Mouse (Mus musculus) left cerebral cortex, adult 2 months (tissue): ENCODE measurements around the gene Cabp4. TPM values are rescaled to one million over a fixed set of nuclear protein-coding genes. Genes with fewer than 3 reads are reported as not detected.

ENCODE experiments used
- DNase-seq, 2 experiments: peaks; one replicate each; pipeline ENCODE4 v3.0.0; 2021 to 2022; ENCODE audit warnings: low spot score in 2 of 2, mixed read lengths in 1 of 2; ENCODE audit errors: extremely low spot score in 1 of 2
- H3K27ac ChIP-seq: fragments of 200-600 bp; 2 replicates; pipeline ENCODE4 v1.8.1; 2022
- H3K4me3 ChIP-seq: fragments of 200-600 bp; 2 replicates; pipeline ENCODE4 v1.8.1; 2022
- CTCF ChIP-seq: fragments of 200-600 bp; IDR thresholded peaks from 2 replicates; pipeline ENCODE4 v1.8.1; 2022; ENCODE audit warnings: antibody characterized with exemption, mild to moderate bottlenecking, moderate library complexity
- intact Hi-C: fragments of 180-260 bp; cut with DNase I; formaldehyde crosslinking; loops from one replicate; pipeline ENCODE4 v1.15.1; 2025
- total RNA-seq, 2 experiments: library from RNA; stranded (reverse); gene quantifications; 2 replicates each; pipeline ENCODE4 v1.2.3; 2021

Gene Cabp4
- total RNA-seq, 2 experiments from 2014 or later = 0.26 TPM; not detected in 1

DNA sequence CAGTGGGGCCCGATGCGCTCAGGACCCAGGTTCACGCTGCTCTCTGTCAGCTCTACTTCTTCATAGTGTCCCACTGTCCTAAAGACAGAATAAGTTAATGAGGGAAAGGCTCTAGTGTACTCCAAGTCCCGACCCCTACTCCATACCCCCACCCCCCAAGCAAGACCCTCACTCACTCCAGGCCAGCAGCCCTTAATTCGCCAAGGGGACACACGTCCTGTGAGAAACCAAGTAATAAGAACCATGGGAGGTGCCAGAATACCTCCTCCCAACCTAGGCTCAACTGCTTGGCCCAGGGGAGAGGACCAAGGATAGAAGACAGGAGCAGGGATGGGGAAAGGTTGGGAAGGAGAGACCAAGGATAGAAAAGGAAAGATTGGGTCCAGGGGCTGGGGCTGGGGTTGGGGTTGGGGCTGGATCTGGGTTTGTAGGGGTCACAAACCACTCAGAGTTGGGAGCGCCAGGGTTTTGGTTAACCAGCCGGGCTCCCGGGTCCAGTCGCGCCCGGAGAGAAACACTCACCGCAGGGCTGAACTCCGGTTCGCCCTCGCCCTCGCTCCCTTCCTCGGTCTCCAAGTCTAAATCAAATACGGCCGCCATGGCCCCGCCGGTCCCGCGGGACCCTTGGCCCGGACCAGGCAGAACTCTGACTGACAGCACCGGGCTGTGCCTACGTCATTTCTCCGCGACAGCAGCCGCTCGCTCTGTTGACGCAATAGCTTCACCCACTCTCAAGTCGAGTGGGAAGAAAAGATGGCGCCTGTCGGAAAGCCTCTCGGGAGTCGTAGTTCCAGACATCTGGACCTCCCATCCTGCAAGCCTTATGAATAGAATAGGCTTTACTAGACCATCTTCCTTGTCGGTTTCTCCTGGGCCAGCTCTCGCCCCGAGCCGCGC is 19.1 kb upstream of the Cabp4 start, which contains the start of gene Rps6kb2:
TSS of gene Rps6kb2 (minus strand) at position 709 of the 897 bp plus-strand sequence.
- Histone ChIP-seq H3K27ac (peak within 1 kb of the TSS; percentile 84), H3K4me3 (peak within 1 kb of the TSS; percentile 76)
- DNase-seq = peak; percentile 96
- intact Hi-C loops = no loop called here
- no peak for TF ChIP-seq CTCF

DNA sequence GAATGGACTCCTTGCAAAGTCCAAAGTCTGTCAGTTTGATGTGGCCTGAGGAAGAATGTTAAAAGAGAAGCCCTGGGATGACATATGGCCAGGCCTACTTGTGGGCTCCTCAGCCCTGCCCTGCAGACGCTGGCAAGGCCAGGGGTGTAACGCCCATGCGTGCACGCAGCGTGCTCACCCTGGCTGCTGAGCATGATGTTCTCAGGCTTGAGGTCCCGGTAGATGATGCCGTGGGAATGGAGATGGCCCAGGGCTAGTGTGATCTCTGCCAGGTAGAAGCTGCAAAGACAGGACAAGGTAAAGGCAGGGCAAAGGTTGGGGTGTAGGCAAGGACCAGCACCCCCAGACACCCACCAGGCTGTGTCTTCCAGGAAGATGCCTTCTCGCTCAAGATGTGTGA is 15.2 kb upstream of the Cabp4 start:
- intact Hi-C loops = no loop called here
- no peak for TF ChIP-seq CTCF
- Histone ChIP-seq H3K27ac (no peak overlapping the region), H3K4me3 (no peak overlapping the region)
- DNase-seq = no peak

DNA sequence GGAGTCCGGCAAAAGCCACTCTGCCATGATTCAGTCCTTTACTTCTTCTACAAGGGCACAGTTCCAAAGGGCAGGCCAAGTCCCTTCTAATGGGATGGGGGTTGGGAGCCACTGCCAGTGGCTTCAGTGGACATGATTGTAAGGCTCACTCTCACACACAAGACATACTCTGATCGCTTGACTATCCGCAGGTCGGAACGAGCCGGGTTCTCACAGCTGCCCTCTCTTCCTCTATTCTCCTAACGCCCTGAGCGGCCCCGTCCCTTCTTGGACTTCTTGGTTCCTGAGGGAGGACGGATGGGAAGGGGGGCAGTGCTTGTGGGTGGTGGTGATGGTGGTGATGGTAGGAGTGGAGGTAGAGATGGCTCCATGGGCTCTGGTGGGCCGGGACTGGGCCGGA is 12.9 kb upstream of the Cabp4 start:
- no peak overlapping the region for H3K27ac ChIP-seq
- H3K4me3 ChIP-seq = no peak overlapping the region
- intact Hi-C loops = no loop called here
- no peak for TF ChIP-seq CTCF
- no peak for DNase-seq

DNA sequence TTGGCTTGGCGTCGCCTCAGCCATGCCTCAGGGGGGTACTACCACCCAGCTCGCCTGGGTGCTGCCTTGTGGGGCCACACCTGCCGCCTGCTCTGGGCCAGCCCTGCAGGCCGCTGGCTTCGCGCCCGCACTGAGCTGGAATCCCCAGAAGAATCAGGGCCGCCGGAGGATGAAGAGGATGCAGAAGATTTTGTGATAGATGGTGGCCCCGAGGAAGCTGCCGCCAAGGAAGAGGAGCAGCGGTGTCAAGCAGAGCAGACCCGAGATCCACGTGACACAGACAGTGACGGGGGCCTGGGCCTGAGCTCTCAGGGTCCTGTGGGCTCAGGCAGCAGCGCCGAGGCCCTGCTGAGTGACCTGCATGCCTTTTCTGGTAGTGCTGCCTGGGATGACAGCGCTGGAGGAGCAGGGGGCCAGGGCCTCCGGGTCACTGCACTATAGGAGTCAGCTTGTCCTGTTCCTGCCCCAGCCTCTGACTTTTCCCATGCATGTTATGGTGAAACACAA is 12.3 kb upstream of the Cabp4 start:
- TF ChIP-seq CTCF = no peak
- no peak for DNase-seq
- Histone ChIP-seq H3K4me3 (no peak overlapping the region), H3K27ac (no peak overlapping the region)
- intact Hi-C loops = no loop called here

DNA sequence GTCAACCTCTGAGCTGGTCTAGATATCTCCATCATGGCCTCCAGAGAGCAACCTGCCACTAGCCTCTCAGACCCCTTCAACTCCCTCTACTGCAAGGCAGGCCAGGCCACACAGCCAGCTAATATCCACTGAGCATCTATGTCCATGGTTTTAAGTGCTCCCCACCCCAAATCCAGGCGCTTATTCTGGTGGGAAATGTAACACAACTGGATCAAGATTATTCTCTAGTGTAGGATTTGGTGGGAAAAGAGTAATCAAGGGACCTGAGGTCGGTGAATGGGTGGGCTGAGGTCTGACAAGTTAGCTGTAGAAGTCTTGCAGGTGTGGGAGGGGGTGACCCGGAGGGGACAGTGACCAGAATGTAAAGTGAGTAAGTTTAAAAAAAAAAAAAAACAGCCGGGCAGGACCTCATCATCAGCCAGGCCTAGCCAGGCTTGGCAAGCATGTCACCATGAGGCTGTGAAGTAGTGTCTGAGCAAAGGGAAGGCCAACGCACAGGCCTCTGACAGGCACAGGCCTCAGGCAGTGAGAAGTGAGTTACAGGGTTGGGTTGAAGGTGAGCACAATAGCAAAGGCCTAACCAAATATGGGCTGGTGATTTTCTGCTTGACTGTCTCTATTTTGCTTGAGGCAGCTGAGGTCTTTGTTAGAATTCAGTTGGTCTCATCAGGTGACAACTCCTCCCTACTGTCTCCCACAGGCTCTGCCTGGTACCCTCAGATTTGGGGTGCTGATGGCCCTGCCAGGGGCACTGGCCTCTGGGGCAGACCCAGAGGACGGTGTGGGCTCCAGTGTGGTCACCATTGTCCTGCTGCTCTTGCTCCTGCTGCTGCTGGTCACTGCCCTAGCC is 11.6 kb upstream of the Cabp4 start:
- DNase-seq = no peak
- Histone ChIP-seq H3K27ac (no peak overlapping the region), H3K4me3 (no peak overlapping the region)
- TF ChIP-seq CTCF = no peak
- intact Hi-C loops = no loop called here

DNA sequence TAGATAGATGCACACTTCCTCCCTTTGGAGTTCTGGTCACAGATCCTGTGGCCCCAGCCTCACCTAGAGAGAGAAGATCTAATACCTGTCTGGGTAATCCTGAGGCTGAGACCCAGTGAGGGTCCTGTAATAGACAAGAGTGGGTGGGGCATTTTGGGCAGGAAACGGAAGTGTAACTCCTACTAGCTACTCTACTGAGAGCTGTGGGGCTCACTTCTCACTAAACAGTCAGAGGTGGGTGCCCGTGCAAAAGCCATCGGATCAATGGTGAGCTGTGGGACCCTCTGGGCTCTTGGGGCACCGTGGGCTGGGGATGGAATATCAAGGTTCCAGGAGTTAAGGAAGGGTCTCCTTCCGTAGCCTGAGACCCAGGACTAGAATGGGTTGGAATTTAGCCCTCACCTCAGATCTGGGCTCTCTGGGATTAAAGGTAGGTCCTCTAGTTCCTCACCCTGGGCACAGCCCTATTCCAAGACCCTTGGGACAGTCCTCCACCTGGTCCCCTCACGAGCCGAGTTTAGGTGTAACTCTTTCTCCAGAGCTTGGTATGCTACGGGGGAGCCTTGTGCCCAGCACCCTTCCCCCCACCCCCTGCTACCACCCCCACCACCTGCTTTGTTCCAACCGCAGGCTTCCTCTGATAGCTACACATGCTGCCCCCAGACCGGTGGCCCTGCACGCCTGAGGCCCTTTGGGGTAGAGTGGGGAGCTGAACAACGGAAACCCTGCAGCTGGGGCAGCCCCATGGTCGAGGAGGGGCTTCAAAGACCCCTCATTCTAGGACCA is 10.8 kb upstream of the Cabp4 start:
- DNase-seq = no peak
- Histone ChIP-seq H3K4me3 (no peak overlapping the region), H3K27ac (no peak overlapping the region)
- no peak for TF ChIP-seq CTCF
- intact Hi-C loops = no loop called here

DNA sequence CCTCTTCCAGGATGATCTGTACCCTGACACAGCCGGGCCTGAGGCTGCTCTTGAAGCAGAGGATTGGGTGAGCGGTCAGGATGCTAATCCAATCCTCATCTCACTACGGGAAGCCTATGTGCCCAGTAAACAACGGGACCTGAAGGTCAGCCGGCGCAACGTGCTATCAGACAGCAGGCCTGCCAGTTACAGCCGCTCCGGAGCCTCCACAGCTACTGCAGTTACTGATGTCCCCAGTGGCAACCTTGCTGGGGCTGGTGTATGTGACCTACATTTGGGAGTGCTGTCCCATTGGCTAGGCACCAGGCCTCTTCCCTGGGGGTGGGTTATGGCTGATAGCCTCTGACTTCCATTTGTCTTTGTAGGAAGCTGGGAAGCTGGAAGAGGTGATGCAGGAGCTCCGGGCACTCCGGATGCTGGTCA is 9.4 kb upstream of the Cabp4 start, which contains the start of gene Ptprcap:
TSS of gene Ptprcap (plus strand) at position 373 of the 423 bp plus-strand sequence.
- TF ChIP-seq CTCF = no peak
- peak within 1 kb of the TSS; percentile 26; the same call in 1 of the 2 replicates for H3K27ac ChIP-seq
- intact Hi-C loops = no loop called here
- no peak within 1 kb of the TSS for H3K4me3 ChIP-seq
- no peak for DNase-seq

DNA sequence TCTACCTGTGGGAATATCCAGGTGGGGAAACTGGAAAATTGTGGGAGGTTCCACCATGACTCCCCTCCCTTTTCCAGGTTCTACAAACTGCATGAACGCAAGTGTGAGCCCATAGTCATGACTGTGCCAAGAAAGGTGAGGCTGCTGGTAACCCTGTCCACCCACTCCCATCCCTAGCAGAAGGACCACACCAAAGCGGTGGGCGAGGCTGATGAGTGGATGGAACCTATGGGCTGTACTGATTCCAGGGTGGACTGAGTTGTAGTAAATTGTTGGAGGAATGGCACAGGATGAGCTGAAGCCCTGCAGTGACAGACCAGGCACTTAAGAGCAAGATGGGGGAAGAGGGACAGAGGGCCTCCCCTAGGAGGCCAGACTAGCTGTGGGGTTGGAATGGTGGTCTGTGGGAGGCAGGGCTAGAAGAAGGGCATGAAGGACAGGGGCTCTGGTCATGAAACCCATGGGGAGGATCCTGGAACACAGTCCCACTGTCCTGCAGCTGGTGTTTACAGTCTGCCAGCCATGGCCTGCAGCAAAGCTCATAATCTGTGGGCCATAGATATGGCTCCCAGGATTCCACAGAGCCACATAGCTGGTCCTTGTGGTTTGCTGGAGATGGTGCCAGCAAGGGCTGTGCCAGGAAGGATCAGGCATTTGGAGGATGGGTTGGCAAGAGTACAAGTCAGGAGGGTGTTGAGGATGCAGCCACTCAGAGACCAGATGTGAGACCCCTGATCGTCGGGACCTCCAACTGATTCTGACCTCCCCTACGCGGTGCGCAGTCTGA is 8.8 kb upstream of the Cabp4 start:
- H3K27ac ChIP-seq = peak overlapping the region; percentile 26; the same call in 1 of the 2 replicates
- no peak overlapping the region for H3K4me3 ChIP-seq
- no peak for TF ChIP-seq CTCF
- no peak for DNase-seq
- intact Hi-C loops = no loop called here

DNA sequence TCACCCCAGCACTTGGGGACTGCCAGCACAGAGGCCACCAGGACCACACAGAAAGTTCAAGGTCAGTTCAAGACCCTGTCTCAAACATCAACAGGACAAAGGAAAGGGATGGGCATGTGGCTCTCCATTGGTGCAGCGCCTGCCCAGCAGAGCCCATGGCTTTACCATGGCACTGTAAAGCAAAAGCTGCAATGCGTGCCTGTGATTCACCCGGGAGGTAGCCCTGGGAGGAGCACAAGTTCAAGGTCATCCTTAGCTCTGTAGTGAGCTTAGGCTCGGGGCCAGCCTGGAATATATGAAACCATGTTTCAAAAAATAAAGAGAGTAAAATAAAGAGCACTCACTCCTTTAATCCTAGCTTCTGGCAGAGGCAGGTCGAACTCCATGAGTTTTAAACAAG is 8.1 kb upstream of the Cabp4 start:
- H3K27ac ChIP-seq = no peak overlapping the region
- intact Hi-C loops = no loop called here
- no peak for TF ChIP-seq CTCF
- DNase-seq = no peak
- no peak overlapping the region for H3K4me3 ChIP-seq

DNA sequence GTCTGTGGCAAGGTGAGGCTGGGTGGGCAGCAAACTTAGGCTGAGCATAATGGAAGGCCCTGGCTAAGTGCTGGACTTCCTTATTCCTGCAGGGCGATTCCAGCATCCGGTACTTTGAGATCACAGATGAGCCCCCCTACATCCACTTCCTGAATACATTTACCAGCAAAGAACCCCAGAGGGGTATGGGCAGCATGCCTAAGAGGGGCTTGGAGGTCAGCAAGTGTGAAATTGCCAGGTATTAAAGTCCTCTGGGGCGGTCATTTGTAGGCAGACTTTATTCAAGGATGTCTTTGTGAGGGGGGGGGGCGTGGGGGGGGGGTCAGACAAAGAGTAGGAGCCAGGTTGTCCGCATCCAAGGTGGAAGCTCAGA is 7.6 kb upstream of the Cabp4 start:
- no peak for TF ChIP-seq CTCF
- no peak for DNase-seq
- H3K27ac ChIP-seq = no peak overlapping the region
- intact Hi-C loops = no loop called here
- H3K4me3 ChIP-seq = no peak overlapping the region
